Mouse (Mus musculus) gastrocnemius, adult 18-20 months (tissue): ENCODE results near the gene Phf20. TPM values are rescaled to one million over a fixed set of nuclear protein-coding genes. Genes with fewer than 3 reads are reported as not detected.
"Not testable (repeated sequence)": the region's sequence is repeated elsewhere in the genome, so short reads cannot be mapped to it uniquely, and the experiment has no call there.

Experiments used
- DNase-seq: peaks from one replicate; pipeline ENCODE4 v3.0.0; 2021; ENCODE audit warnings: low spot score
- long read RNA-seq, 2 experiments: library from polyadenylated mRNA; stranded (forward); transcript quantifications; one replicate each; pipeline ENCODE4 v2.0.0; 2021
- total RNA-seq, 2 experiments: library from RNA; stranded (reverse); gene quantifications; 2 replicates each; pipeline ENCODE4 v1.2.3; 2021

Phf20 gene
- total RNA-seq: 10 to 100 TPM; 30.0 to 32.8 TPM
- long read RNA-seq, experiment 1, full-length matches to known transcripts: 8 of 25 reads
- long read RNA-seq, experiment 1, partial matches to known transcripts: 15 of 25 reads
- long read RNA-seq, experiment 1, other reads (novel, unspliced or antisense): 2 of 25 reads
- long read RNA-seq, experiment 2, full-length matches to known transcripts: 5 of 13 reads
- long read RNA-seq, experiment 2, partial matches to known transcripts: 6 of 13 reads
- long read RNA-seq, experiment 2, other reads (novel, unspliced or antisense): 2 of 13 reads

- DNase-seq: peak; percentile 98
Measured at GRCm38 (mm10) chr2:156196302-156197128, at the start of gene Phf20. TSS of gene Phf20 (plus strand) at chr2:156196466.

DNA sequence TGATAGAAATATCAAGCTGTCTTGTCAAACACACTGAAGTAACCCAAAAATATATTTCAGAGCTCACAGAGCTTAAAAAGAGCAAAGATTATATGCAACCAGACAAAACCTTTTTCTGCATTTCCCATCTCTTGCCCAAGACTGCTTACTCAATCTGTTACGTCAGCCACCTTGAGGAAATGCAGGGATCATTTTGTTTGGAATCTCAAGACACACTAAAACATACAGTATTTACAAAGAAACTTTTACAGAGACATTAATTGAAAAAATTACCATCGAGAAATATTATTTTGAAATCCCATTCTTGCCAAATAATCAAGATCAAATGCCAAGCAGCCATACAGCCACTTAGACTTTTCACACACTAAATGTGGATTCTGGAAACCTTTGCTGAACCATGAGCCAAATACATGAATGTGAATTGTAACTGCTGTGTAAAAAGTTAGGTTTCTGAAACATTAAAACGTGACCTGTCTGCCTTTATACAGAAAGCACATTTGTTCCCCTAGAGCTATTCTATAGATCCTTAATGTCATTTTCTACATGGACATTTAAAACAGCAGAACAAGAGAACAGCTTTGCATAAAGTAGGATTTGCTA lies 48.9 kb upstream of the Phf20 start:
- DNase-seq: no peak

DNA sequence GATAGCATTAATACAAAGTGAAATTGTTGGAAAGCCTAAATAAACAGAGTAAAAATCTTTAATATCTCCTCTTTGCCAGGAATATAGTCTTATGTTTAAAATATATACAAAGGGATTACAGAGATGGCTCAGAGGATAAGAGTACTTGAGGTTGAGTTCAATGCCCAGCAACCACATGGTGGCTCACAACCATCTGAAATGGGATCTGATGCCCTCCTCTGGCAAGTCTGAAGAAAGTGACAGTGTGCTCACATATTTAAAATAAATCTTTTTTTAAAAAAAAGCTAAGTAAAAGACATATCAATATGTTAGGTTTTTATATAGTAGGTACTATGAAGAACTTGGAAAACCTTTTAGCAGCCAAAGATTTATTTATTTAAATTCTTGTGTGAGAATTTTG lies 44.7 kb upstream of the Phf20 start:
- no peak for DNase-seq

GRCm38 (mm10) chr2:156165478-156165877 lies 30.8 kb upstream of the Phf20 start:
- DNase-seq: no peak

- DNase-seq: no peak
Measured at GRCm38 (mm10) chr2:156166557-156166956, 29.7 kb upstream of the Phf20 start.

DNA sequence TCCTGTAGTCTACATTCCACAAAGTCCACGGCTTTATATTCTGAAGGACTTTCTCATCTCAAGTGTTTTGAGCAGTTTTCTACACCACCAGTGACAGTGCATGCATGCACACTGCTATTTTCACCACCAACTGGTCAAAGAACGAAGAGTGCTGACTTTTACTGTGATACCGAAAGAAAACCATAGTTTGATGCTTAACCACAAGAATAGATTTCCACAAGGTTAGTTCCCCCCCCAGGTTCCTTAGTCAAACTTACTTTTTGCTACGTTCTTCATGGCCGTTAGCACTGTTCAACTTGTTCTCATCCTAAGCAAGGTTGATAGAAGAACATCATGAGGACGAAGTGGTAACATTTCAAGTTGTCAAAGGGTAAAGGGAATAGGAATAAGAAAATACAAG lies 19.2 kb upstream of the Phf20 start:
- no peak for DNase-seq

DNA sequence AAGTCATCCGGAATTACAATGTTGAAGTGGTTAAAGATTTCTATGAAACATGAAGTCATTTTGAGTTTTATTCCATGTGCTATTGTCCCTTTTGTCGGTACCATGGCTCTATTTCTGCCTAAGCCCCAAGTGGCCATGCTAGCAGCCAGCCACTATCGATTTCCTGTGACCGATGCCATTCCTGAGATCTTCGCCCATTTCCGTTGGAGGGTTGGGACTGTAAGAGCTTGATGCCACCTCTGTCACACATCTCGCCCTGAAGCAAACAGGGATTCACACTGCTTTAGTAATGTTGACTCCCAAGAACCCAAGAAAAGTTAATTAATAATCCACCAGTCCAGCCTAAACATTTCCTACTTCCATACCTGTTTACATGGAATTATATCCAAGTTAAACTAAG lies 18.6 kb upstream of the Phf20 start:
- no peak for DNase-seq

DNA sequence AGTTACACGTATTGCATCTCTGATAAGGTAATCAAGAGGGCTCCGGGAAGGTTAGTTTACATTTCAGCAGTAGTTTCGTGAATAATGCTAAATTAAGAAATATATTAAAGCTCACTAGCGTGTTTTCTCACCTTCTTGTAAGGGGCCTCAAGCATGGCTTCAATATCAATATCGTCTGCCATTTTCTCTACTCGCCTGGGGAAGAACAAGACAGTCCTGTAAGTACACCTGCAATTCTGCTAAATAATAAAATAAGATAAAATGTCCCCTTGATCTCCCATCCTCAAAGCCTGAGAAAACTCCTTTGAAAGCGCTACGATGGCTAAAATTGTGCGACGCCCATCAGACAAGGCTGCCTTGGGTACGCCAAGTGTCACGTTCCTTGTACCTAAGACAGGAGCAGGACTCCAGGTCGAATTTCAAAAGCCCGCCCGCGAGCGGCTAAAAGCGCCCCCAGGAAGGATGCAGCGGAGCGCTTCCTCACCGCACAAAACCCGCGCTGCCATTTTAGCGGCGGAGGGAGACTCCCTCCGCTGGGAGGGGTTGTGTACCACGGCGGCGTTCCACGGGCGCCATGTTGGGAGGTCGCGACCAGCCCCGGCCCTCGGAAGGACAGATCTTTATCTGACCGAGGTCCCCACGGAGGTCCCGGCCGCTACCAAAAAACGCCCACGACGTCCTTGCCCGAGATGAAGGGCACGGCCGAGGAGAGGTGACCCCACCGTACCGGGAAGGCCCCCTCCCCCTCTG lies 17.0 kb upstream of the Phf20 start:
- DNase-seq: peak; percentile 71

DNA sequence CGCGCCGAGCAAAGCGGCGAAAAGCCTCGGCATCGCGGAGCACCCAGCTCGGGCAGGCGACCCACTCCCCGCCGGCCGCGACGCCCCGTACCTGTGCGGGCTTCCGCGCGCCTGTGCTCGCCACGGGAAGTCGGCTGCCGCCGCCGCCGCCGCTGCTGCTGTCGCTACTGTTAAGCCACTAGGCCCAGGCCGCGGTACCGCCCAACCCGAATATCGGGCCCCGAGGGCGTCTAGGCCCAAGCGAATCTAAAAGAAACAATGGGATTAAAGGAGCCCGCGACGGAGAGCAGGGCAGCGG lies 16.5 kb upstream of the Phf20 start:
- DNase-seq: no peak

DNA sequence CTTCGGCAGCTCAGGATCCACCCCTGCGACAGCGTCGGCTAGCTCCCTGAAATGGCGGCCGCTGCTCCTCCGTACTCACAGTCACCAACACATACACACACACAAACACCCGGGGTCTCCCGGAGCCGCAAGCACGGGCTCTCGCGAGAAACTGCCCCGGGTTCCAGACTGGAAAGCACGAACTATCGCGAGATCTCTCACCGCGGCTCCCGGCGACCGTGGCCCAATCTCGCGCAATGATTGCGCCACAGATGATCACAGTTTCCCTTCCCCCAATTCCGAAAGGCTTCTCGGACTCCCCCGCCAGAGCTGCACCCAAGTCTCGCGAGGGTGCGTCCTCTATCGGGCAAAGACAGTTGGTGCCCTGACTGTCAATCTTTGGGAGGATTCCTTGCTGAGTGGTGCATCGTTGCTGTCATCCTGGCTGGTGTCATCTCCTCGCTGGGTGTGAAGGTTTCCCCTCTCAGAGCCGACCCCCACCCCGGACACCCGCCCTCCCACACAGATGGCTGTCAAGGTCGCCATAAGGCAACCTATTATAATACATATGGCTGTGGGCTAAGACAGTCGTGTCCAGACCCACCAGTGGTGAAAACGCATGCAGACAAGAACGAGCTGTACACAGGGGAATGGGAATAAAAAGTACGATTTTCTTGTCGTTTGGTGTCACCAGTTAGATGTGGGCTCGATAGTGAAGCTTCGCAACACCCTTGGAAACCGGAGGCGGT lies 16.0 kb upstream of the Phf20 start, which contains the start of gene Rbm39:
Gene Rbm39, minus strand, starts transcription at position 145 of the 728 bp plus-strand sequence.
- peak; percentile 100 for DNase-seq

- DNase-seq: no peak
Measured at GRCm38 (mm10) chr2:156180824-156181590, 15.3 kb upstream of the Phf20 start.

- DNase-seq: no peak
Measured at GRCm38 (mm10) chr2:156181592-156181991, 14.7 kb upstream of the Phf20 start.

DNA sequence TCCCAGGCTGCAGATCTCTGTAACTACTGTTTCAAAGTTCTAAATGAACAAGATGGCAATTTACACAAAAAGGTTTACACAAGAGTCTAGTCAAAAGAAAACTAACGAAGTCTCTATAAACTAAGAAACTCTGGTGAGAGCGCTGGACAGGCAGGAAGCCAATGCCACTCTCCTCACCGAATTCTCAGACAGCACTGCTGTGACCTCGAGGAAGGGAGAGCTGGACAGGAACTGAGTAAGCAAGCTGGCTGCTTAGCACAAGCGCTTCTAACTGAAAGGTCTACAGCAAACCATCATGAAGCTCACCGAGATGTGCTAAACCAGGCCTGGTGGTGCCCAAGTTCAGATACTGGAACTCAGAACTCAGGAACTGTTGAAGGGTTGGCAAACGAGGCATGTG lies 7.0 kb upstream of the Phf20 start:
- not testable (repeated sequence) for DNase-seq

DNA sequence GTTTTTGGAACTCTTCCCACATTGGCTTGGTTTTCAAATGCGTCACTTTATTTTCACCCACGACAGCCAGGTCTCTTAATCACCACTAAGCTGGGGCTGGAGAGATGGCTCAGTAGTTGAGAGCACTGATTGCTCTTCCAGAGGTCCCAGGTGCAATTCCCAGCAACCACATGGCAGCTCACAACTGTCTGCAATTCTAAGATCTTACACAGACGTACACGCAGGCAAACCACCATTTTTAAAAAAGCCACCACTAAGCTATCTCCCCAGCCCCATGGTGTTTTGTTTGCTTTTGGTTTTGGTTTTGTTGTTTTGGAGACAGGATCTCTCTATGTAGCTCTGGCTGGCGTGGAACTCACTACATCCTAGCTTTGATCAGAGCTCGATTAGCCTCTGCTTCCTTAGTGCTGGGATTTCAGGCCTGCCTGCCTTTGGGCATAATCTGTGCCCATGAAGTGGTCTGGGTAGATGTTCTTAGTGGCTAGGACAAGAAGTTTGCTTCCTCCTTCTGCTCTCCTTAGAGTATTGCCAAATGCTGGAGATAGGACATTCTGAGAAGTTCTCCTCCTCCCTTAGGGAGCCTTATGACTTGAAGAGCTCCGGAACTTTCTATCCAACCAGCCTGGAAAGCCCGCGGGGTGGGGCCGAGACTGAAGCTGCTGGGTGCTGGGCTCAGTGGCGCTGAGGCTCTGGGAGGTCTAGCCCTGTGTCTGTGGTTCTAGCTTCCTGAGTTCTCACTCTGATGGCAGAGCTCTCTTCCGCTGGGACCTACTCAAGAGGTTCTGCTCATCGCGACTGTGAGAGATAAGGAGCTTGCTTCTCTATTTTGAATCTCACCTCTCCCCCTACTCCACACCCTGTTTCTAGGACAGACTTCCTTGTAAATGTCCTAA lies 6.0 kb upstream of the Phf20 start:
- DNase-seq: no peak

GRCm38 (mm10) chr2:156191540-156191939 lies 4.7 kb upstream of the Phf20 start:
- no peak for DNase-seq

GRCm38 (mm10) chr2:156192068-156192467 lies 4.2 kb upstream of the Phf20 start:
- no peak for DNase-seq

GRCm38 (mm10) chr2:156193066-156193862 lies 3.0 kb upstream of the Phf20 start:
- DNase-seq: no peak

DNA sequence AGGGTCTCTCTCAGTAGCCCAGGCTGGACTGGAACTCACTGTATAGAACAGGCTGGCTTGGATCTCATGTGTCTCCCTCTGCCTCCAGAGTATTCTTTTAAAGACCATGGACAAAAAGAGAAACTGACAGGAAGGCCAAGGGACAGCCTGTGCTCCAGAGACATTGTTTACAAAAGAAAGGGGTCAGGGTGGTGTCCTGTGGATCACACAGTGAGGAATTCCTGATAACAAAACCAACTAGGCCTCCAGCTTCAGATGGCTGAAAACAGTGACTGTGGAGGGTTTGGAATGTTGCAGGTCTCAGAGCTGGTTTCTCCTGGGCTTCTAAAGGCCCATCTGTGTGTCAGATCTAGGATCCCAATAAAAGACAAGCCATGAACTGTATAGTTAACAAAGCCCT lies 1.7 kb upstream of the Phf20 start:
- DNase-seq: no peak
